Mouse (Mus musculus): ENCODE results near the gene Banf2. TPM values are rescaled to one million over a fixed set of nuclear protein-coding genes. Genes with fewer than 3 reads are reported as not detected.

Gene Banf2
- not detected in 2 replicates for polyA plus RNA-seq (2014; fragmentation: Nextera tagmentation; extraction: Ambion mirVana)

GRCm38 (mm10) chr2:144032664-144033063 is at the start of gene Banf2:
Gene Banf2 (plus strand): TSS chr2:144033059.
- Histone ChIP-seq H3K9me3 (ENCODE audit: low read depth, low read length) (no peaks in the 10 kb centered on the region), H3K4me1 (ENCODE audit: insufficient read depth) (no peaks in the 10 kb centered on the region), H3K9ac (no peak within 1 kb of the TSS), H3K27me3 (ENCODE audit: insufficient read depth, low read length) (no peaks in the 10 kb centered on the region), H3K4me3 (ENCODE audit: low read depth, low read length) (no peak within 1 kb of the TSS), H3K4me2 (no peak within 1 kb of the TSS), H3K27ac (ENCODE audit: low read depth) (no peak within 1 kb of the TSS), H3K36me3 (ENCODE audit: insufficient read depth) (no peaks in the 10 kb centered on the region)
- TF ChIP-seq CTCF (IDR thresholded peaks at IDR 0.05; ENCODE audit: low read depth), result no peak
- 81% methylated on average over 2 of the region's 2 CpGs for WGBS
- DNase-seq, result no peak
- ATAC-seq (ENCODE audit: insufficient read depth), result no peak

GRCm38 (mm10) chr2:143983482-143983881 is 49.4 kb upstream of the Banf2 start:
- TF ChIP-seq CTCF (IDR thresholded peaks at IDR 0.05; ENCODE audit: low read depth), result no peak

GRCm38 (mm10) chr2:143987485-143987884 is 45.4 kb upstream of the Banf2 start:
- ATAC-seq (ENCODE audit: insufficient read depth), result no peak
- Histone ChIP-seq H3K9ac (no peak overlapping the region), H3K27ac (ENCODE audit: low read depth) (no peak overlapping the region), H3K4me3 (ENCODE audit: low read depth, low read length) (no peak overlapping the region), H3K9me3 (ENCODE audit: low read depth, low read length) (no peaks in the 10 kb centered on the region), H3K36me3 (ENCODE audit: insufficient read depth) (peaks cover 50% of the 10 kb centered on the region), H3K27me3 (ENCODE audit: insufficient read depth, low read length) (no peaks in the 10 kb centered on the region), H3K4me2 (no peak overlapping the region), H3K4me1 (ENCODE audit: insufficient read depth) (0 out of 2 replicates have a peak, but pooled peaks cover 8% of the 10 kb centered on the region)
- TF ChIP-seq CTCF (IDR thresholded peaks at IDR 0.05; ENCODE audit: low read depth), result no peak
- 59% methylated on average over 2 of the region's 2 CpGs for WGBS
- no peak for DNase-seq

More at GRCm38 (mm10) chr2:143983482-143983881, 49.4 kb upstream of the Banf2 start:
- no peak overlapping the region for H3K4me2 ChIP-seq
- no peak for ATAC-seq (ENCODE audit: insufficient read depth)
- 61% methylated on average over 2 of the region's 2 CpGs for WGBS
- H3K9ac ChIP-seq, result no peak overlapping the region
- no peaks in the 10 kb centered on the region for H3K9me3 ChIP-seq (ENCODE audit: low read depth, low read length)
- H3K36me3 ChIP-seq (ENCODE audit: insufficient read depth), result peaks cover 70% of the 10 kb centered on the region
- H3K4me1 ChIP-seq (ENCODE audit: insufficient read depth), result no peaks in the 10 kb centered on the region
- H3K4me3 ChIP-seq (ENCODE audit: low read depth, low read length), result no peak overlapping the region
- no peaks in the 10 kb centered on the region for H3K27me3 ChIP-seq (ENCODE audit: insufficient read depth, low read length)
- H3K27ac ChIP-seq (ENCODE audit: low read depth), result no peak overlapping the region
- DNase-seq, result no peak

GRCm38 (mm10) chr2:143988016-143988415 is 44.8 kb upstream of the Banf2 start:
- 81% methylated on average over 3 of the region's 3 CpGs for WGBS
- Histone ChIP-seq H3K27me3 (ENCODE audit: insufficient read depth, low read length) (no peaks in the 10 kb centered on the region), H3K4me3 (ENCODE audit: low read depth, low read length) (no peak overlapping the region), H3K36me3 (ENCODE audit: insufficient read depth) (peaks cover 48% of the 10 kb centered on the region), H3K4me1 (ENCODE audit: insufficient read depth) (0 out of 2 replicates have a peak, but pooled peaks cover 8% of the 10 kb centered on the region), H3K9ac (no peak overlapping the region), H3K27ac (ENCODE audit: low read depth) (no peak overlapping the region), H3K4me2 (no peak overlapping the region), H3K9me3 (ENCODE audit: low read depth, low read length) (no peaks in the 10 kb centered on the region)
- no peak for TF ChIP-seq CTCF (IDR thresholded peaks at IDR 0.05; ENCODE audit: low read depth)
- DNase-seq (no peak), ATAC-seq (ENCODE audit: insufficient read depth) (no peak)

- Histone ChIP-seq H3K4me2 (no peak overlapping the region), H3K9ac (no peak overlapping the region), H3K4me1 (ENCODE audit: insufficient read depth) (0 out of 2 replicates have a peak, but pooled peaks cover 8% of the 10 kb centered on the region), H3K4me3 (ENCODE audit: low read depth, low read length) (no peak overlapping the region), H3K9me3 (ENCODE audit: low read depth, low read length) (no peaks in the 10 kb centered on the region), H3K27me3 (ENCODE audit: insufficient read depth, low read length) (no peaks in the 10 kb centered on the region), H3K36me3 (ENCODE audit: insufficient read depth) (peaks cover 19% of the 10 kb centered on the region; the same call in 1 of the 2 replicates), H3K27ac (ENCODE audit: low read depth) (no peak overlapping the region)
- TF ChIP-seq CTCF (IDR thresholded peaks at IDR 0.05; ENCODE audit: low read depth), result no peak
- DNase-seq, result peak; percentile 29
- no peak for ATAC-seq (ENCODE audit: insufficient read depth)
- WGBS, result 40% methylated on average over 1 of the region's 1 CpGs
Observed at GRCm38 (mm10) chr2:143990997-143991396, 41.9 kb upstream of the Banf2 start.

GRCm38 (mm10) chr2:143991964-143992672 is 40.7 kb upstream of the Banf2 start:
- Histone ChIP-seq H3K27ac (ENCODE audit: low read depth) (no peak overlapping the region), H3K9ac (no peak overlapping the region), H3K4me2 (no peak overlapping the region), H3K27me3 (ENCODE audit: insufficient read depth, low read length) (no peaks in the 10 kb centered on the region), H3K9me3 (ENCODE audit: low read depth, low read length) (no peaks in the 10 kb centered on the region), H3K4me3 (ENCODE audit: low read depth, low read length) (no peak overlapping the region), H3K4me1 (ENCODE audit: insufficient read depth) (0 out of 2 replicates have a peak, but pooled peaks cover 8% of the 10 kb centered on the region), H3K36me3 (ENCODE audit: insufficient read depth) (peaks cover 17% of the 10 kb centered on the region; the same call in 1 of the 2 replicates)
- 92% methylated on average over 7 of the region's 7 CpGs for WGBS
- TF ChIP-seq CTCF (IDR thresholded peaks at IDR 0.05; ENCODE audit: low read depth), result no peak
- DNase-seq (no peak), ATAC-seq (ENCODE audit: insufficient read depth) (no peak)

GRCm38 (mm10) chr2:143992977-143993376 is 39.9 kb upstream of the Banf2 start:
- TF ChIP-seq CTCF (IDR thresholded peaks at IDR 0.05; ENCODE audit: low read depth), result no peak
- Histone ChIP-seq H3K36me3 (ENCODE audit: insufficient read depth) (peaks cover 9% of the 10 kb centered on the region; the same call in 1 of the 2 replicates), H3K4me3 (ENCODE audit: low read depth, low read length) (no peak overlapping the region), H3K27me3 (ENCODE audit: insufficient read depth, low read length) (no peaks in the 10 kb centered on the region), H3K9me3 (ENCODE audit: low read depth, low read length) (no peaks in the 10 kb centered on the region), H3K4me1 (ENCODE audit: insufficient read depth) (0 out of 2 replicates have a peak, but pooled peaks cover 8% of the 10 kb centered on the region), H3K9ac (no peak overlapping the region), H3K4me2 (no peak overlapping the region), H3K27ac (ENCODE audit: low read depth) (no peak overlapping the region)
- DNase-seq, result no peak
- ATAC-seq (ENCODE audit: insufficient read depth), result no peak
- WGBS, result 89% methylated on average over 1 of the region's 1 CpGs
